Mouse (Mus musculus): ENCODE measurements around the gene 2510039O18Rik. TPM values are rescaled to one million over a fixed set of nuclear protein-coding genes. Genes with fewer than 3 reads are reported as not detected.

2510039O18Rik gene
- total RNA-seq, 2 experiments from 2014 or later: 31.0 to 31.7 TPM

- no peak for DNase-seq
- intact Hi-C loops (cut with DNase I): no loop called here
Observed at GRCm38 (mm10) chr4:147979441-147979860, 38.8 kb downstream of the 2510039O18Rik start.

GRCm38 (mm10) chr4:147985205-147986132 is 44.8 kb downstream of the 2510039O18Rik start, which contains the start of gene Nppb:
Nppb (plus strand) TSS chr4:147985788.
- DNase-seq: no peak
- intact Hi-C loops (cut with DNase I): no loop called here

- no peak for DNase-seq
- intact Hi-C loops (cut with DNase I): no loop called here
Observed at GRCm38 (mm10) chr4:147993571-147994095, 52.9 kb downstream of the 2510039O18Rik start.

- no peak for DNase-seq
- intact Hi-C loops (cut with DNase I): no loop called here
Observed at GRCm38 (mm10) chr4:147995311-147995710, 54.6 kb downstream of the 2510039O18Rik start.

Other genes with a start within 250 kb of the 2510039O18Rik start
- under 1 TPM; 0.18 to 0.30 TPM for gene Zfp534, start 238.3 kb upstream of the 2510039O18Rik start, total RNA-seq (2021)
- gene Zfp984, start 131.1 kb upstream of the 2510039O18Rik start, total RNA-seq (2021): 1 to 10 TPM; 4.3 to 6.6 TPM
- gene Zfp933, start 92.5 kb upstream of the 2510039O18Rik start, total RNA-seq (2021): 10 to 100 TPM; 19.2 to 20.0 TPM
- gene Miip, start 72.1 kb upstream of the 2510039O18Rik start, total RNA-seq (2021): 10 to 100 TPM; 25.1 to 26.3 TPM
- 10 to 100 TPM; 10.4 to 11.3 TPM for gene Fv1, start 71.9 kb upstream of the 2510039O18Rik start, total RNA-seq (2021)
- 100 to 1,000 TPM; 134 to 155 TPM for gene Mfn2, start 36.2 kb upstream of the 2510039O18Rik start, total RNA-seq (2021)
- 10 to 100 TPM; 15.2 to 16.0 TPM for gene Plod1, start 4.1 kb upstream of the 2510039O18Rik start, total RNA-seq (2021)
- not detected for gene Nppb, start 44.9 kb downstream of the 2510039O18Rik start, total RNA-seq (2021)
- gene Nppa, start 59.8 kb downstream of the 2510039O18Rik start, total RNA-seq (2021): under 1 TPM; 0.42 to 0.62 TPM
- 10 to 100 TPM; 86.1 to 86.6 TPM for gene Clcn6, start 97.9 kb downstream of the 2510039O18Rik start, total RNA-seq (2021)
- gene Mthfr, start 98.2 kb downstream of the 2510039O18Rik start, total RNA-seq (2021): 10 to 100 TPM; 17.5 to 18.4 TPM
- 1 to 10 TPM; 4.2 to 4.6 TPM for gene Agtrap, start 147.1 kb downstream of the 2510039O18Rik start, total RNA-seq (2021)
- 10 to 100 TPM; 53.0 to 55.4 TPM for gene Mad2l2, start 189.5 kb downstream of the 2510039O18Rik start, total RNA-seq (2021)
- gene Draxin, start 189.8 kb downstream of the 2510039O18Rik start, total RNA-seq (2021): 10 to 100 TPM; 41.9 to 46.4 TPM
- gene Fbxo6, start 211.2 kb downstream of the 2510039O18Rik start, total RNA-seq (2021): 10 to 100 TPM; 21.2 to 21.8 TPM
- 10 to 100 TPM; 56.2 to 66.9 TPM for gene Fbxo44, start 219.6 kb downstream of the 2510039O18Rik start, total RNA-seq (2021)
- gene Fbxo2, start 219.7 kb downstream of the 2510039O18Rik start, total RNA-seq (2021): 10 to 100 TPM; 10.7 to 13.4 TPM

All from left cerebral cortex, postnatal 4 days (tissue).